Comparison of ENCODE assay signal across 11 mouse cellular contexts in genomic region chr1:193082311-193082921, GRCm38 (mm10). TPM values are rescaled to one million over a fixed set of nuclear protein-coding genes. Genes with fewer than 3 reads are reported as not detected.
DNase-seq lines count a peak whose midpoint lies in the region; ATAC-seq lines count a peak whose summit lies in the region.
"Had no signal": no experiment of that assay in that cellular context is flagged by ENCODE, and none has a peak within 500 bp of the region (broad histone marks: within the 10 kb centered on the region; RNA-seq: fewer than 3 reads in every experiment).

No protein-coding gene starts in this region.

- H3K4me2 ChIP-seq in midbrain, embryonic 12.5 days (replicated peaks) = no peak overlapping the region
- no peak overlapping the region for H3K4me2 ChIP-seq in midbrain, embryonic 11.5 days
- H3K4me2 ChIP-seq in hindbrain, embryonic 12.5 days (replicated peaks) = no peak overlapping the region
- no peak overlapping the region for H3K4me2 ChIP-seq in midbrain, embryonic 15.5 days

- peak overlapping the region; percentile 16; the same call in 1 of the 2 replicates for H3K27ac ChIP-seq in midbrain, embryonic 12.5 days (replicated peaks)
- H3K27ac ChIP-seq in midbrain, embryonic 11.5 days (ENCODE audit: low read depth, low read length) = no peak overlapping the region
- H3K27ac ChIP-seq in hindbrain, embryonic 12.5 days = peak overlapping the region; percentile 77
- H3K27ac ChIP-seq in midbrain, embryonic 15.5 days = peak overlapping the region; percentile 40

- no peaks in the 10 kb centered on the region for H3K27me3 ChIP-seq in midbrain, embryonic 12.5 days
- no peaks in the 10 kb centered on the region for H3K27me3 ChIP-seq in midbrain, embryonic 11.5 days (ENCODE audit: control insufficient read depth, insufficient read depth, low read length)
- no peaks in the 10 kb centered on the region for H3K27me3 ChIP-seq in hindbrain, embryonic 12.5 days
- no peaks in the 10 kb centered on the region for H3K27me3 ChIP-seq in midbrain, embryonic 15.5 days (replicated peaks)

- no peak overlapping the region for H3K4me3 ChIP-seq in midbrain, embryonic 12.5 days
- H3K4me3 ChIP-seq in midbrain, embryonic 11.5 days (ENCODE audit: low read depth, low read length) = no peak overlapping the region
- no peak overlapping the region for H3K4me3 ChIP-seq in hindbrain, embryonic 12.5 days
- no peak overlapping the region for H3K4me3 ChIP-seq in midbrain, embryonic 15.5 days

- H3K9me3 ChIP-seq in midbrain, embryonic 12.5 days = no peaks in the 10 kb centered on the region
- H3K9me3 ChIP-seq in midbrain, embryonic 11.5 days (ENCODE audit: control insufficient read depth, low read length) = no peaks in the 10 kb centered on the region
- no peaks in the 10 kb centered on the region for H3K9me3 ChIP-seq in hindbrain, embryonic 12.5 days (replicated peaks)
- H3K9me3 ChIP-seq in midbrain, embryonic 15.5 days = no peaks in the 10 kb centered on the region
- H3K9me3 ChIP-seq: G1E had no signal

- peaks cover 17% of the 10 kb centered on the region for H3K4me1 ChIP-seq in midbrain, embryonic 12.5 days
- no peaks in the 10 kb centered on the region for H3K4me1 ChIP-seq in midbrain, embryonic 11.5 days (ENCODE audit: control insufficient read depth, insufficient read depth, low read length)
- H3K4me1 ChIP-seq in hindbrain, embryonic 12.5 days = peaks cover 10% of the 10 kb centered on the region; the same call in 1 of the 2 replicates
- peaks cover 24% of the 10 kb centered on the region for H3K4me1 ChIP-seq in midbrain, embryonic 15.5 days

- 41% methylated on average over 10 of the region's 10 CpGs for WGBS in midbrain, embryonic 12.5 days
- 60% methylated on average over 10 of the region's 10 CpGs for WGBS in midbrain, embryonic 11.5 days
- WGBS in hindbrain, embryonic 12.5 days = 43% methylated on average over 10 of the region's 10 CpGs
- 27% methylated on average over 10 of the region's 10 CpGs for WGBS in midbrain, embryonic 15.5 days

- peak; percentile 40 for DNase-seq in adrenal gland, adult 2 months
- no peak for DNase-seq in adrenal gland, postnatal 4 days (ENCODE audit: low spot score in 2 of 2)
- no peak for DNase-seq in midbrain, embryonic 11.5 days (ENCODE audit: low spot score, missing footprints)
- no peak for DNase-seq in layer of hippocampus, adult 9-11 months
- no peak for DNase-seq in heart, adult 9 months (ENCODE audit: low spot score in 2 of 2)
- DNase-seq: left cerebral cortex, postnatal 4 days had no signal

- ATAC-seq in midbrain, embryonic 12.5 days (ENCODE audit: low FRiP score, low read depth) = no peak
- no peak for ATAC-seq in midbrain, embryonic 11.5 days (ENCODE audit: low FRiP score)
- ATAC-seq in hindbrain, embryonic 12.5 days (ENCODE audit: low FRiP score) = peak; percentile 73
- peak; percentile 70; the same call in 1 of the 2 replicates for ATAC-seq in midbrain, embryonic 15.5 days (replicated peaks)

- no peak overlapping the region for H3K9ac ChIP-seq in midbrain, embryonic 12.5 days (replicated peaks)
- H3K9ac ChIP-seq in midbrain, embryonic 11.5 days (ENCODE audit: low read length) = no peak overlapping the region
- no peak overlapping the region for H3K9ac ChIP-seq in hindbrain, embryonic 12.5 days
- no peak overlapping the region for H3K9ac ChIP-seq in midbrain, embryonic 15.5 days

- no peaks in the 10 kb centered on the region for H3K36me3 ChIP-seq in midbrain, embryonic 12.5 days
- H3K36me3 ChIP-seq in midbrain, embryonic 11.5 days (ENCODE audit: control insufficient read depth, insufficient read depth, low read length) = no peaks in the 10 kb centered on the region
- H3K36me3 ChIP-seq in hindbrain, embryonic 12.5 days = no peaks in the 10 kb centered on the region
- H3K36me3 ChIP-seq in midbrain, embryonic 15.5 days (replicated peaks) = no peaks in the 10 kb centered on the region
- H3K36me3 ChIP-seq: G1E had no signal

RNA-seq across cellular contexts. Expression of gene Syt14, which starts 46.8 kb away (rescaled TPM):
- 1 to 10 TPM; 8.3 to 8.7 TPM for total RNA-seq in adrenal gland, adult 2 months (2021)
- polyA plus RNA-seq in adrenal gland, adult 2 months (2012; rRNA removed) = 0.93 and 1.4 TPM in 2 replicates
- total RNA-seq in adrenal gland, postnatal 4 days (2021) = 10 to 100 TPM in 1 of 2 experiments, 1 to 10 TPM in 1; 9.9 to 10.6 TPM
- polyA plus RNA-seq in midbrain, embryonic 12.5 days (2016; fragmentation: Nextera tagmentation; extraction: Ambion mirVana) = 8.8 and 9.1 TPM in 2 replicates
- 6.3 and 6.4 TPM in 2 replicates for polyA plus RNA-seq in midbrain, embryonic 11.5 days (2014; fragmentation: Nextera tagmentation; extraction: Ambion mirVana)
- 8.1 and 8.3 TPM in 2 replicates for polyA plus RNA-seq in hindbrain, embryonic 12.5 days (2016; fragmentation: Nextera tagmentation; extraction: Ambion mirVana)
- 7.8 and 9.1 TPM in 2 replicates for polyA plus RNA-seq in midbrain, embryonic 15.5 days (2015; fragmentation: Nextera tagmentation; extraction: Ambion mirVana)
- total RNA-seq: megakaryocyte progenitor cell, adult 5-6 weeks had no signal
- polyA plus RNA-seq: G1E had no signal

RNA-seq across cellular contexts. Expression of gene Diexf, which starts 47.7 kb away (rescaled TPM):
- total RNA-seq in adrenal gland, adult 2 months (2021) = 10 to 100 TPM; 11.1 to 19.0 TPM
- polyA plus RNA-seq in adrenal gland, adult 2 months (2012; rRNA removed) = 10.6 and 12.9 TPM in 2 replicates
- 10 to 100 TPM; 18.1 to 19.9 TPM for total RNA-seq in adrenal gland, postnatal 4 days (2021)
- polyA plus RNA-seq in midbrain, embryonic 12.5 days (2016; fragmentation: Nextera tagmentation; extraction: Ambion mirVana) = 8.3 and 8.8 TPM in 2 replicates
- 8.5 and 10.7 TPM in 2 replicates for polyA plus RNA-seq in midbrain, embryonic 11.5 days (2014; fragmentation: Nextera tagmentation; extraction: Ambion mirVana)
- 8.5 and 9.1 TPM in 2 replicates for polyA plus RNA-seq in hindbrain, embryonic 12.5 days (2016; fragmentation: Nextera tagmentation; extraction: Ambion mirVana)
- polyA plus RNA-seq in midbrain, embryonic 15.5 days (2015; fragmentation: Nextera tagmentation; extraction: Ambion mirVana) = 9.0 and 9.8 TPM in 2 replicates

Comparison
In these comparisons a context has a peak if more than half of its experiments do, and no peak if none do; other contexts are left out.
1. ATAC-seq: peak in hindbrain, embryonic 12.5 days (single experiment) and midbrain, embryonic 15.5 days (single experiment); none in midbrain, embryonic 12.5 days (single experiment) and midbrain, embryonic 11.5 days (single experiment).